Comparison of ENCODE assay signal across 15 mouse cellular contexts in genomic region chr10:21905616-21906015, GRCm38 (mm10). TPM values are rescaled to one million over a fixed set of nuclear protein-coding genes. Genes with fewer than 3 reads are reported as not detected.
DNase-seq lines count a peak whose midpoint lies in the region; ATAC-seq and TF ChIP-seq lines count a peak whose summit lies in the region.
"Had no signal": no experiment of that assay in that cellular context is flagged by ENCODE, and none has a peak within 500 bp of the region (broad histone marks: within the 10 kb centered on the region; RNA-seq: fewer than 3 reads in every experiment).

No protein-coding gene starts in this region.

- ATAC-seq in inflammation-experienced regulatory T-cells, adult 6 months = peak; percentile 92

- peak overlapping the region; percentile 96 for H3K27ac ChIP-seq in thymus, adult 2 months (ENCODE audit: control insufficient read depth, insufficient read depth, low read length)
- H3K27ac ChIP-seq: kidney, postnatal 0 days; neural tube, embryonic 15.5 days had no signal

- H3K36me3 ChIP-seq in thymus, adult 2 months (ENCODE audit: control insufficient read depth, insufficient read depth, low read length) = no peaks in the 10 kb centered on the region
- H3K36me3 ChIP-seq: neural tube, embryonic 15.5 days had no signal

- no peak overlapping the region for H3K4me3 ChIP-seq in thymus, adult 2 months (ENCODE audit: control insufficient read depth, insufficient read depth, low read length)
- H3K4me3 ChIP-seq: megakaryocyte, embryonic 14.5 days; neural tube, embryonic 15.5 days had no signal

- no peak for TF ChIP-seq CTCF in thymus, adult 2 months (IDR thresholded peaks at IDR 0.05; ENCODE audit: borderline replicate concordance, control insufficient read depth, extremely low read depth, insufficient read depth, low read length, poor library complexity)

- no peaks in the 10 kb centered on the region for H3K27me3 ChIP-seq in thymus, adult 2 months (ENCODE audit: control insufficient read depth, insufficient read depth, low read length)
- H3K27me3 ChIP-seq: megakaryocyte, embryonic 14.5 days; neural tube, embryonic 15.5 days had no signal

- H3K4me1 ChIP-seq in thymus, adult 2 months (replicated peaks; ENCODE audit: control insufficient read depth, insufficient read depth, low read length) = peaks cover 27% of the 10 kb centered on the region
- H3K4me1 ChIP-seq: megakaryocyte, embryonic 14.5 days had no signal

- DNase-seq in 416B (ENCODE audit: low read depth) = peak; percentile 16
- DNase-seq in CD4-positive, CD25-positive, alpha-beta regulatory T cell, adult 2 months (ENCODE audit: low read depth, low spot score) = peak; percentile 81
- DNase-seq in thymus, adult 2 months = peak; percentile 65
- DNase-seq in yolk sac, embryonic 10.5 days (ENCODE audit: low spot score) = no peak
- no peak for DNase-seq in testis, postnatal 10 days (ENCODE audit: low spot score)
- no peak for DNase-seq in cerebellum, adult 8-10 months
- DNase-seq: cerebellum, postnatal 36 days; gastrocnemius, postnatal 14 days; heart, postnatal 36 days; lung, embryonic 14.5 days; retina, postnatal 1 day had no signal

- no peak for TF ChIP-seq POLR2A in thymus, adult 2 months (IDR thresholded peaks at IDR 0.05; ENCODE audit: control insufficient read depth, extremely low read depth, insufficient read depth, low read length, poor library complexity)

- WGBS in thymus, adult 2 months = 21% methylated on average over 1 of the region's 1 CpGs

RNA-seq across cellular contexts. Expression of gene Sgk1, which starts 23.6 kb away (rescaled TPM):
- polyA plus RNA-seq in inflammation-experienced regulatory T-cells, adult 6 months (2017; shearing (Covaris generic)) = 10 to 100 TPM; 19.5 to 98.6 (median 25.8) TPM
- polyA plus RNA-seq in thymus, adult 2 months (2012; rRNA removed) = 16.5 and 18.7 TPM in 2 replicates

Comparison
In these comparisons a context has a peak if more than half of its experiments do, and no peak if none do; other contexts are left out.
1. DNase-seq: peak in 416B (single experiment), CD4-positive, CD25-positive, alpha-beta regulatory T cell, adult 2 months (single experiment) and thymus, adult 2 months (single experiment); none in yolk sac, embryonic 10.5 days (single experiment), testis, postnatal 10 days (single experiment) and cerebellum, adult 8-10 months (single experiment).